Mouse (Mus musculus): ENCODE results near the gene Serpinb9g.
"Not testable (repeated sequence)": the region's sequence is repeated elsewhere in the genome, so short reads cannot be mapped to it uniquely, and the experiment has no call there.

Serpinb9g gene

DNA sequence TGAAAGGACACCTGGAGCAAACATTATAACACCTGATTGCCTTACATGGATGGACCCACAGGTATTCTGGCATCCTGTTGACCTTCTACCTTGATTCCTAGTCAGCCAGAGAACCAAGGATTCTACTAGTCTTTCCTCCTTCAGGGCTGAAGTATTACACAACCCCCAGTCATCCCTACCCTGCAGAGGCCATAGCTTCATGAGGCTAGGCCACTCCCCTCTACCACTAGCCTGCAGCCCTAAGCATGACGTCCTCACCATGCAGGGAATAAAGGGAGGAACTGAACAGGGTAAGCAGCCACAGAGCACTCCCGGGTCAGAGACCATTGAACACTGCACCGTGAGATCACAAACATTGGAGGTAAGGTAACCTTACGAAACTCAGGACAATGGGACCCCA is at the start of gene Serpinb9g:
Gene Serpinb9g, plus strand, starts transcription at position 301 of the 400 bp plus-strand sequence.
- DNase-seq (ENCODE audit: low spot score in 2 of 2): not testable (repeated sequence)

DNA sequence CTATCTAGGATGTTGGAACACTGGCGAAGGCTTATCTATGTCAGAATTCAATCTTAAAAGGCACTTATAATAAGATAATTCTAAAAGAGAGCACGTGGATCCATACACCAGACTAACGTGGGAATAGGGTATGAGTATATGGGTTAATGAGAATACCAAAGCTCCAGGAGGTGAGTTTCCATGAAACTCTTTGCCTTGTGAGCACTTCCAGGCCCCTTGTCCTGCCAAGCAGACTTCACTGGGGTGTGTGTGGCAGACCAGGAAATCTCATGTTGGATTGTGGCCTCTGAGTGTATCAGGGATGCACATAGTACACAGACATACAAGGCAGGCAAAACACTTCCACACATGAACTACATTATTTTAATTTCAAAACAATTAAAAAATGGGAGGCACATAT is 718 bp upstream of the Serpinb9g start:
- not testable (repeated sequence) for DNase-seq (ENCODE audit: low spot score in 2 of 2)

DNA sequence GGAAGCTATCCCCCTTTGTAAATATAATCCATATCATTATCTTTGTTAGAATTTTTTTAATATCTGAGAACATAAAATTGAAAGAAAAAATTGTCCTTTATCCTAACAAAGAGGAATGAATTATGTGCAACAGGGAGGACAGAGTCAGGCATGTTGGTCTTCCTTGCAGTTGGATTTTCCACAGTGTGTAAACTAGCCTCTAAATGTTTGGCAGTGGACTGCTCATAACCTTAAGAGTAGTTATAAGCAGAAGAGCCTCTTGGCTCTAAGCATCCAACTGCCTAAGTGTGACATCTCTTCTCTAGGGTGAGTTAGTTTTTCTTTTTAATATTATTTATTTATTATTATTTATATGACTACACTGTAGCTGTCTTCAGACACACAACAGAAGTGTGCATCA is 40.0 kb downstream of the Serpinb9g start:
- DNase-seq (ENCODE audit: low spot score in 2 of 2): no peak

DNA sequence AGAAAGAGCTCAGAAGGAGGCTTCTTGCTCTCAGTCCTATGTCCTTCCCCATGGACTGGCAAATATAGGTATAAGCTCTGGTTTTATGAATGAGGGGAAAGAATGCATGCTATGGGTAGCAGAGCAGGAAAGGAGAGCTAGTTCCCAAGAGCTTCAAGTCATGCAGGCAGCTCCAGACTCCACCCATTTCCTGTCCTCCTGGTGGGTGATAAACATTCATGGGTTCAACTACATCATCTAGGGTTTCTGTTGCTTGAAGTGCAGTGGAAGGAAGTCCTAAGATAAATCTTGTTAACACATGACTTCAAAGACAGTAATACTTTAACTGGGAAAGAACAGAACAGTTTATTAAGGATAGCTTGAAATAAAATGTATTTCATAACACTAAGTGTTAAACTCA is 48.2 kb downstream of the Serpinb9g start:
- no peak for DNase-seq (ENCODE audit: low spot score in 2 of 2)

All from spleen, postnatal 4 days (tissue).